Mouse (Mus musculus) C2C12 (cell line): ENCODE measurements around the gene Gpr180.

Experiments
- MAX ChIP-seq: IDR thresholded peaks from one replicate; pipeline ENCODE4 v1.6.1; 2011; ENCODE audit warnings: mild to moderate bottlenecking, control low read depth
- USF1 ChIP-seq: IDR thresholded peaks from one replicate; pipeline ENCODE4 v1.6.1; 2011; ENCODE audit warnings: low read depth, mild to moderate bottlenecking, control low read depth, moderate library complexity

DNA sequence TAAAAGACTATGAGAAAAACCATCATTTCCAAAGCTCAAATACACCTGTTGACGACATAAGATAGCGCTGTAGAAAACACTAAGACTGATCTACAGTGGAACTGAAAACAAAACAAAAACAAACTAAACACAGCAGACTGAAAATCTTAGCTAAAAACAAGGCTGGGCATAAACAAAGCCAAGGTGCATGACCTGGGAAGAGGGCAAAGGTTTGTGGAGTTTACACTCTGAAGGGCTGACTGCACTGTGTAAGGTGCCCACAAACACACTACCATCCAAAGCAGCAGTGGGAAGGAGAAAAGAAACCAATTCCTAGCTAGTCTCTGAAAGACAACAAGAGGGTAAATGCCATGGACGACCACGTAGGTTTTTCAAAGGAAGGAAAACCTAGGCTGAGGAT is 12.2 kb upstream of the Gpr180 start:
- TF ChIP-seq USF1 = no peak
- TF ChIP-seq MAX = no peak
